Mouse (Mus musculus) gastrocnemius, postnatal 10 days (tissue): Measurements from ENCODE around the gene Wdr43. TPM values are rescaled to one million over a fixed set of nuclear protein-coding genes. Genes with fewer than 3 reads are reported as not detected.

Source experiments
- DNase-seq: peaks from one replicate; pipeline ENCODE4 v3.0.0; 2021; ENCODE audit warnings: mixed read lengths
- total RNA-seq, 2 experiments: library from RNA; stranded (reverse); gene quantifications; 2 replicates each; pipeline ENCODE4 v1.2.3; 2021

The Wdr43 gene
- total RNA-seq, 2 experiments from 2014 or later: 28.4 to 34.5 TPM

DNA sequence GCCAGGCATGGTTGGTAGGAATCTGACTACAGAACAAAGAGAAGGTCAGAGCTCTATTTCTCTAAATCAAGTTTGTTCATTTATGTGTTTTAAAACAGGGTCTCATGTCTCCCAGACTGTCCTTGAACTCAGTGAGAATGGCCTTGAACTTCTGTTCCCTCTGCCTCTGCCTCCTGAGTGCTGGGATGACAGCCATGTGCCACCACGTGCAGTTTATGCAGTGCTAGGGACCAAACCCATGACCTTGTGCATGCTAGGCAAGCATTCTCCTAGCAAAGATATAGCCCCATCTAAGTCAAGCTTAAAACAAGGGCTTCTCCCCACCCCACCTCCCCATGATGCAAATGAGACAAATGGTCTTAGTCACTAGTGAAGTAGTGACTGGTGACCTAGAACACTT, 89.4 kb downstream of the Wdr43 start:
- DNase-seq: no peak

DNA sequence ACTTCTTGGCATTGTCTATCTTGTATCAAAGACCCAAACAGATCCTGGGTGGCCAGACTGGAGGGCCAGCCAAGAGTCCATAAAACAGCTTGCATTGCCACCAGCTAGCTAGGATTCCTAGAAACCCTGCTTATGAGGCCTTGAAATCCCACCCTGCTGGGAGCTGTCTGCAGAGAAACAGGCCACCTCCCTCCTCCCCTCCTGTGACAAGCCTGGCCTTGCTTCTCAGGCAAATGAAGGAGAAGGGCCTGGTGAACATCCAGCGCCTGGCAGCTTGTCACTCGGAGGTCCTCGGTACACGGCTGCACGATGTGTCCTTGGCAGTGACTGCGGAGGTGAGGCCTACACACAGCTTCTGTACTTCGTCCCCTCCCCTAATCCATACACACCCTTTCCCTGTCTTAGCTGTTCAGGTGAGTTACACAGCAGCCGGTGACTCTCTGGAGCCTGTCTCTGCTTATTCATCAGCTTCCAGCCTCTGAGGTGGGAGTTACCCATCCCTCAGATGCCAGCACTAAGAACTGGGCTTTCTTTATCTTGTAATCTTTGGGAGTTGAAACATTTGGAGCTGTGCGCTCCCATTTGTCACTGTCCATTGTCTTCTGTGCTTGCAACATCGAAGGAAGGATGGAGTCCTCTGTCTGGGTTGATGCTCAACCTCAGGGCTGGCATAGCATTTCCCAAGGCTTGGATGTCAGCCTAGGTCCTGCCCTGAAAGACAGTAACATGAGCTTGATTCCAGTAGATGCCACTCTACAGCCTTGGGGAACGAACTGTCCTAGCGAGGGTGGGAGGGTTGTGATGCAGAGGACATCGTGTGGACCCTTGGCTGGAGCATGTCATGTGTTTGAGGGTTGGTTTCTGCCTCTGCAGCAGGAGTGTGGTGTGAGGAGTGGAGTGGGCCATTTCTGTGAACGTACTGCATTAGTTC, 90.1 kb downstream of the Wdr43 start:
- DNase-seq: no peak

DNA sequence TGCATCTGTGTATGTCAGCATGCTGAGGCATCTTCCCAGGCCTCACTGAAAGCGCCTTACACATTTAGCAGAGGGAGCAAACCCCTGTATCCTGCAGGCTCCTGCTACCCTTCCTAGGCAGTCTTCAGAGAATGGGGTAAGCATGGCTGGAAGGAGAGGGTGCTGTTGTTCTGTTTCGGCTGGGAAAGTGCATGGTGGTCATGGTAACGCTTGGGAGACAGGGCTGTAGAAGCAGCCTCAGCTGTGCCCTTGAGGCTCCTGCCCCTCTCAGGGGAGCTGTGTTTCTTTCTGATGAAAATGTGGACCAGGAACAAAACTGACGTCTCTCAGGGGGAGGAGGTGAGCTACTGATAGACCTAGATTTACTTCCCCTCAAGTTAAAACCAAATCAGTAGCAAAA, 92.0 kb downstream of the Wdr43 start:
- DNase-seq: no peak

Other genes with a start within 250 kb of the Wdr43 start
- 1 to 10 TPM in 1 of 2 experiments, under 1 TPM in 1; 0.63 to 1.3 TPM for gene Gm4707, start 156.0 kb upstream of the Wdr43 start, total RNA-seq
- 10 to 100 TPM; 16.5 to 21.5 TPM for gene Smchd1, start 140.6 kb upstream of the Wdr43 start, total RNA-seq
- gene Ndc80, start 89.0 kb upstream of the Wdr43 start, total RNA-seq: 1 to 10 TPM; 5.2 to 5.7 TPM
- gene Spdya, start 63.8 kb upstream of the Wdr43 start, total RNA-seq: under 1 TPM; 0.12 to 0.32 TPM
- under 1 TPM; 0.38 to 0.49 TPM for gene Togaram2, start 57.4 kb downstream of the Wdr43 start, total RNA-seq
- gene Pcare, start 137.0 kb downstream of the Wdr43 start, total RNA-seq: under 1 TPM in 1 of 2 experiments, not detected in 1; 0.05 TPM
- gene Clip4, start 152.6 kb downstream of the Wdr43 start, total RNA-seq: 10 to 100 TPM; 33.1 to 34.3 TPM